Mouse (Mus musculus) layer of hippocampus, postnatal 10 days (tissue): ENCODE data around the gene Zkscan1. TPM values are rescaled to one million over a fixed set of nuclear protein-coding genes. Genes with fewer than 3 reads are reported as not detected.

Source experiments
- DNase-seq, 2 experiments: peaks; one replicate each; pipeline ENCODE4 v3.0.0; 2021; ENCODE audit warnings: low spot score in 2 of 2
- total RNA-seq, 2 experiments: library from RNA; stranded (reverse); gene quantifications; 2 replicates each; pipeline ENCODE4 v1.2.3; 2021

Gene Zkscan1
- total RNA-seq, 2 experiments from 2014 or later, result 38.4 to 43.5 TPM

DNA sequence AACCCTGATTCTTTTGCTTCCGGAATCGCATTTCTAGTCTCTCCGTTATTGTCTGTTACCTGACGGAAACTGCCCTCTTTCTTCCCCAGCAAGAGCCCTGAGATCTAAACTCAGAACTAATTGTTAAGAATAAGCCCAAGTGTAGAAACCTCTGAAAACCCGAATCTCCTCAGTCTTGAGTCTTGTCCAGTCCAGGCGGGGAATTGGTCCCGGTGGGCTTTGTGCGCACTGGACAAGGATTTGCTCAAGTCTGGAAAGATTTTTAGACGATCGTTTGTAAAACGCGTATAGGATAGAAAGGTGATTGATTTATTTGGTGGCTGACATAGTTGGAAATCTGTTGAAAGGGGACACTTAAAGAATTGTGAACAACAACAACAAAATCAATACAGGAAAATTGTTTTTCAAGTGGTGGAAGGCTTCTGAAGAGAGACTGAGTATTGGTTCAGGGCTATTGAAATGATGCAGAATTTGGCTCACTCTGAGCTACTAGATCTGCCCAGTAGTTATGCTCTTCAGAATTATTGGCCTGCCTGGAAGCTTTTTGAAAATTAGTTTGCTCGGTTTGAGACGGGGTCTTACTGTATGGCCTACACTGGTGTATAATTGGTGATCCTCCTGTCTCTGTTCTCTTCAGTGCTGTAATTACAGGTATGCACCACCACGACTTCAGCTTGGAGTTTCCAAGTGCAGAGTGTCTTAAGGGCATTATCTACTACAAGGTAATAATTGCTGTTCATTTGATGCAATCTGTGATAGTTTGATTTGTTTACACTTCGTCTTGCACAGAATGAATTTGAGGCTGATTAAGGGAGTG lies 32.5 kb downstream of the Zkscan1 start:
- DNase-seq, result no peak

DNA sequence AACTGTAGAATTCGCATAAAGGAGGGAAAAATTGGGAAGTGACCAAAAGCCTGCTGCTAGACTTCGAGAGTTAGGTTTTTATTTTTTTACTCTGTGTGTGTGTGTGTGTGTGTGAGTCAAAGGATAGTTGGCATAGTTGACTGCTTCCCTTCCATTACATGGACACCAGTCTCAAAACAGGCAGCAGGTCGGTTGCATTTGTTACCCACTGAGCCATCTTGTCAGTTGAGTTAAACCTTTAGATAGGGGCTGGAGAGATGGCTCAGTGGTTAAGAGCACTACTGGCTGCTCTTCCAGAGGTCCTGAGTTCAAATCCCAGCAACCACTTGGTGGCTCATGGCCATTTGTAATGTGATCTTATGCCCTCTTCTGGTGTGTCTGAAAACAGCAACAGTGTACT lies 33.2 kb downstream of the Zkscan1 start:
- no peak for DNase-seq

DNA sequence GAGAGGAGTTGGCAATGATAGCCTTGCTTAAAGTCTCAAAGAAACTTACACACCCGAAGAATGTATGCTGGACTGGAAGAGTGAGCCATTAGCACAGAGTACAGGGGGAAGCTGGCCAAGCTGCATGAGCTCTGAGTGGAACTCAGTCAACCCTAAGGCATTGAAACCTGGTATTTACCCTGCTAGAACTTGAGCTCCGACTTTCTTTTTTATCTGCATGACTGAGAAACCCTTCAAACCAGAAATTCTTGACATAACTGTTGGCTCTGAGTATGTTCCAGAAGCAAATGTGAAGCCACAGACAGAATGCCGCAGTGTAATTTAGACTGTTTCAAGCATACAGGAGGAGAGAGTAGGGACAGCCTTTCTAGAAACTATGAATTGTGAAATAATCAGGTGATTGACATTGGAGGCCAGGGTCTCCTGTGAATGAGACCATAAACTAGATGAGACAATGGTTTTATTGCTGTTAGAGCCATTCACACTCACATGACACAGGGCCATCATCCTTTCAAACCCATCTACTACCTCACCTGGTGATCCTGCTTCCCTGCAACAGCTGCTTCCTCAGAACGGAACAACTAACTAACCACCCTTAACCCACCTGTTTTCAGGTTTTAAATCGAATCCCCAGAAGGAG lies 47.7 kb downstream of the Zkscan1 start:
- no peak for DNase-seq

DNA sequence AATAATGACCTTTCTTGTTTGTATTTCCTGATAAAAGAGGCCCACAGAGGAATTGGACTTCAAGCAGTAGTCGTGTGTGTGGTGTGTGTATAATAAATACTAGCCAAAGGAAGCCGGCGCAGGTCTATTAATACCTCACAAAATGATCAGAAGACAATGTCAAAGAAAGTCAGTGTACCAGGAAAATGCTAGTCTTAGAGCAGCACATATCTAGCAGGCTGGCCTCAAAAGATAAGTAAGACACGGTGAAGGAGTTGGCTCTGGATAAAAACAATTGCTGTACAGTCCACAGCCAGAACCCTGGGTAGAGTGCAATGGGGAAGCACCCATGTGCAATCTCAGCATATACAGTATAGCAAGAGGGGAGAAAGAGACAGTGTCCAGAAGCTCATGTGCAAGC lies 52.4 kb downstream of the Zkscan1 start:
- no peak for DNase-seq

DNA sequence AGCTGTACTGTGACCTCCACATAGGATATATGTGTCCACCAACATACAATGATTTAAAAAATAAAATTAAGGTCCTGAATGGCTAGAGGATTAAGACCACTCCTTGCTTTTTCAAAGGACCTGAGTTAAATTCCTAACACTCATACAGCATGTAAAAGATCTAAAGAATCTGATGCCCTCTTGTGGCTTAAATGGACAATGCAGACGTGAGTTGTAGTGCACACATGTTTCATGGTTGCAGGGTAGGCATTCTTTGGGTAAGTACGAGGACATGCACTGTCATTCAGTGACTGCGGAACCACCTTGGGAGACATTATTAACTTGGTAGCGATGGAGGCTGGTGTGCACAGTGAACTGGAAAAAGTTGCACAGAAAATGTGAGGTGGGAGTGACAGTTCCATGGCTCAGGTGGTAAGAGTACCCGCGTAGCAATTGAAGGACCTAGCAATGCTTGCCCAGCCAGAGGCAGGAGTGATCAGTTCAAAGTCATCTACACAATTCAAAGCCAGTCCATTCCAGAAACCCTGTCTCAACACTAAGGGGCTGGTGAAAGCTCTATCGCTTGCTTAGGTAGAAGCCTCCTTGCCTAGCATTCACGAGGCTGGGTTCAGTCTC lies 53.2 kb downstream of the Zkscan1 start:
- peak in 1 of 2 experiments; percentile 34 for DNase-seq

DNA sequence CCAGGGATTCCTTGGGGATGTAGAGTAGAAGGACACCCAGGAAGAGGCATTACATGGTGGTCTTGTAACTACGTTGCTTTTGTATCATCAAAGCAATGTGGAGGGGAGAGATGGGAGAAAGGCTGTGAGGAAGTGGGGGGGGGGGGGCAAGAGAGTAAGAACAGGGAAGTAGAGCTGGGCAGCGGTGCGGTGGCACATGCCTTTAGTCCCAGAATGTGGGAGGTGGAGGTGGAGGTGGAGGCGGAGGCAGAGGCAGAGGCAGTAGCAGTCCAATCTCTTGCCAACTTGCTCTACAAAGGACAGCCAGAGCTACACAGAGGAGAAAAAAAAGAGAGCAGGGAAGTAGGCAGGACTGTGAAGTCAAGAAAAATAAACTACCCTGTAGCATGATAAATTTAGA lies 53.7 kb downstream of the Zkscan1 start:
- DNase-seq, result no peak

DNA sequence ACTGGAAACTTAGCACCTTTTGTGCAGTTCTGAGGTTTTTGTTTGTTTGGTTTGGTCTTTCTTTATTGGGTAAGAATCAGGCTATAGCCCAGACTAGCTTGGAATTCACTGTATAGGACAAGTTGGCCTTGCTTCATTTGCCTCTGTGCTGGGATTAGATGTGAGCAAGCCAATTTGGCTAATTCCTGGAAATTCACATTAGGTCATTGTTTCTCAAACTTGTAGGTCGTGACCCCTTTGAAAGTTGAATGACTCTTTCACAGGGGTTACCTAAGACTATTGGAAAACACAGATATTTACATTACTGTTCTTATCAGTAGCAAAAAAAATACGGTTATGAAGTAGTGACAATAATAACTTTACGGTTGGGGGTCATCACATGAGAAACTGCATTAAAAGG lies 69.5 kb downstream of the Zkscan1 start:
- no peak for DNase-seq

DNA sequence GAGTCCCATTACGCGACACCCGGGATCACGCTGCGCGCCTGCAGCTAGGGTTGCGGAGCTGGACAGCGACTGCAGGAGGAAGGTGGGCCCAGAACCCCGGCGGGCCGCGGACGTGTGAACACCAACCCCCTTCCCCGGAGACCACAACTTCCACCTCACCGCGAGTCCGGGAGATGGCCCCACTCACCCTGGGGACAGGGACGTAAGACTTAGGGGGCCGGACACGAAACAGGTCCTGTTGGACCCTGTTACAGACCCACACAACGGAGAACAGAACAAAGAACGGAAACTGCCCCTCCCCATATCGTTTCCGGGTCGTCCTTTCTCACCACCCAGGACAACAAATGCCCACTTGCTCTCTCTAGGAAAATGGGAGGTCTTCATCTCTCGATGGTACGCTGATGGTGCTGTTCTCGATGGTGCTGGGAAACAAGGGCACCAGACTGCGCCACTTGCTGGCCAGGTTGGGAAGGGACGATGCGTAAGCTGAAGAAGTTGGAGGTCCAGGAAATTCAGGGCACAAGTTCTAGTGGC lies 70.6 kb downstream of the Zkscan1 start, which contains the start of gene Zfp113:
Zfp113 (minus strand) TSS at position 302 of the 534 bp plus-strand sequence.
- DNase-seq, result peak; percentile 82 to 89

Other genes with a start within 250 kb of the Zkscan1 start
- 1 to 10 TPM in 1 of 2 experiments, under 1 TPM in 1; 0.45 to 1.2 TPM for gene Pilra, start 248.8 kb upstream of the Zkscan1 start, total RNA-seq
- not detected for gene Pilrb1, start 227.0 kb upstream of the Zkscan1 start, total RNA-seq
- not detected for gene Pilrb2, start 213.3 kb upstream of the Zkscan1 start, total RNA-seq
- not detected for gene Cyp3a13, start 163.5 kb upstream of the Zkscan1 start, total RNA-seq
- 1 to 10 TPM; 5.7 to 6.1 TPM for gene Gjc3, start 122.0 kb upstream of the Zkscan1 start, total RNA-seq
- not detected for gene Azgp1, start 103.6 kb upstream of the Zkscan1 start, total RNA-seq
- not detected for gene Smok3a, start 63.8 kb upstream of the Zkscan1 start, total RNA-seq
- gene Smok3b, start 63.7 kb upstream of the Zkscan1 start, total RNA-seq, result not detected
- gene Smok3c, start 31.9 kb upstream of the Zkscan1 start, total RNA-seq, result not detected
- 10 to 100 TPM; 23.0 to 26.6 TPM for gene Zscan21, start 31.8 kb downstream of the Zkscan1 start, total RNA-seq
- gene Zfp113, start 70.7 kb downstream of the Zkscan1 start, total RNA-seq, result 10 to 100 TPM; 10.8 to 14.3 TPM
- gene Cops6, start 76.0 kb downstream of the Zkscan1 start, total RNA-seq, result 100 to 1,000 TPM; 129 to 145 TPM
- gene Ap4m1, start 86.9 kb downstream of the Zkscan1 start, total RNA-seq, result 10 to 100 TPM; 25.9 to 26.5 TPM
- gene Mcm7, start 87.3 kb downstream of the Zkscan1 start, total RNA-seq, result 10 to 100 TPM; 20.8 to 25.6 TPM
- 10 to 100 TPM; 26.2 to 30.0 TPM for gene Taf6, start 102.4 kb downstream of the Zkscan1 start, total RNA-seq
- gene Cnpy4, start 102.4 kb downstream of the Zkscan1 start, total RNA-seq, result 10 to 100 TPM; 15.4 to 17.6 TPM
- 10 to 100 TPM; 11.4 to 14.2 TPM for gene Mblac1, start 109.2 kb downstream of the Zkscan1 start, total RNA-seq
- gene Nxpe5, start 140.8 kb downstream of the Zkscan1 start, total RNA-seq, result under 1 TPM in 1 of 2 experiments, not detected in 1; 0.21 TPM
- gene Lamtor4, start 170.4 kb downstream of the Zkscan1 start, total RNA-seq, result 10 to 100 TPM; 66.1 to 73.3 TPM
- 10 to 100 TPM; 76.0 to 84.4 TPM for gene BC037034, start 178.9 kb downstream of the Zkscan1 start, total RNA-seq
- 1 to 10 TPM; 2.8 TPM for gene Gal3st4, start 187.8 kb downstream of the Zkscan1 start, total RNA-seq
- gene Gm43720, start 194.9 kb downstream of the Zkscan1 start, total RNA-seq, result not detected
- 10 to 100 TPM; 11.2 to 11.8 TPM for gene Gpc2, start 194.9 kb downstream of the Zkscan1 start, total RNA-seq
- gene Stag3, start 195.2 kb downstream of the Zkscan1 start, total RNA-seq, result 1 to 10 TPM; 3.3 to 4.1 TPM